Mouse (Mus musculus): ENCODE measurements around the gene Atpaf1.

Atpaf1 gene

GRCm38 (mm10) chr4:115784769-115785510 is at the start of gene Atpaf1:
Gene Atpaf1, plus strand, starts transcription at chr4:115784812.
- DNase-seq (ENCODE audit: low read depth, low spot score): peak; percentile 57

GRCm38 (mm10) chr4:115734867-115735266 is 49.7 kb upstream of the Atpaf1 start:
- no peak for DNase-seq (ENCODE audit: low read depth, low spot score)

- peak; percentile 91 for DNase-seq (ENCODE audit: low read depth, low spot score)
These were observed 47.0 kb upstream of the Atpaf1 start, which contains the start of gene Efcab14 for GRCm38 (mm10) chr4:115737551-115738041. Gene Efcab14, plus strand, starts transcription at chr4:115737744.

- no peak for DNase-seq (ENCODE audit: low read depth, low spot score)
These were observed 46.1 kb upstream of the Atpaf1 start for GRCm38 (mm10) chr4:115738481-115738985.

GRCm38 (mm10) chr4:115742658-115743057 is 42.0 kb upstream of the Atpaf1 start:
- no peak for DNase-seq (ENCODE audit: low read depth, low spot score)

GRCm38 (mm10) chr4:115743096-115743495 is 41.5 kb upstream of the Atpaf1 start:
- DNase-seq (ENCODE audit: low read depth, low spot score): no peak

- DNase-seq (ENCODE audit: low read depth, low spot score): no peak
These were observed 36.4 kb upstream of the Atpaf1 start for GRCm38 (mm10) chr4:115748181-115748580.

GRCm38 (mm10) chr4:115749336-115749735 is 35.3 kb upstream of the Atpaf1 start:
- DNase-seq (ENCODE audit: low read depth, low spot score): no peak

GRCm38 (mm10) chr4:115754101-115754500 is 30.5 kb upstream of the Atpaf1 start:
- DNase-seq (ENCODE audit: low read depth, low spot score): peak; percentile 28

GRCm38 (mm10) chr4:115754851-115755250 is 29.8 kb upstream of the Atpaf1 start:
- no peak for DNase-seq (ENCODE audit: low read depth, low spot score)

- DNase-seq (ENCODE audit: low read depth, low spot score): no peak
These were observed 23.4 kb upstream of the Atpaf1 start for GRCm38 (mm10) chr4:115761206-115761605.

- DNase-seq (ENCODE audit: low read depth, low spot score): no peak
These were observed 20.0 kb upstream of the Atpaf1 start for GRCm38 (mm10) chr4:115764581-115764980.

GRCm38 (mm10) chr4:115767647-115768467 is 16.8 kb upstream of the Atpaf1 start:
- DNase-seq (ENCODE audit: low read depth, low spot score): no peak

- DNase-seq (ENCODE audit: low read depth, low spot score): no peak
These were observed 9.6 kb upstream of the Atpaf1 start for GRCm38 (mm10) chr4:115775056-115775455.

- no peak for DNase-seq (ENCODE audit: low read depth, low spot score)
These were observed 7.0 kb upstream of the Atpaf1 start for GRCm38 (mm10) chr4:115777627-115778026.

- peak; percentile 33 for DNase-seq (ENCODE audit: low read depth, low spot score)
These were observed 4.3 kb upstream of the Atpaf1 start for GRCm38 (mm10) chr4:115780269-115780668.

GRCm38 (mm10) chr4:115780918-115781317 is 3.7 kb upstream of the Atpaf1 start, which contains the start of gene Tex38:
Gene Tex38, minus strand, starts transcription at chr4:115781018.
- no peak for DNase-seq (ENCODE audit: low read depth, low spot score)

- DNase-seq (ENCODE audit: low read depth, low spot score): no peak
These were observed 2.4 kb upstream of the Atpaf1 start for GRCm38 (mm10) chr4:115782026-115782805.

- no peak for DNase-seq (ENCODE audit: low read depth, low spot score)
These were observed 961 bp downstream of the Atpaf1 start for GRCm38 (mm10) chr4:115785511-115786034.

GRCm38 (mm10) chr4:115790864-115791263 is 6.3 kb downstream of the Atpaf1 start:
- peak; percentile 62 for DNase-seq (ENCODE audit: low read depth, low spot score)

GRCm38 (mm10) chr4:115795360-115795759 is 10.7 kb downstream of the Atpaf1 start:
- DNase-seq (ENCODE audit: low read depth, low spot score): no peak
